Mouse (Mus musculus): Measurements from ENCODE around the gene Gm21028. TPM values are rescaled to one million over a fixed set of nuclear protein-coding genes. Genes with fewer than 3 reads are reported as not detected.

Gm21028 gene
- polyA plus RNA-seq (2012; rRNA removed; ENCODE audit: low replicate concordance), result not detected in 2 replicates

GRCm38 (mm10) chr7:42578488-42578887, at the start of gene Gm21028:
Gm21028 (minus strand) TSS chr7:42578588.

GRCm38 (mm10) chr7:42592413-42592812, 14.0 kb upstream of the Gm21028 start, which contains the start of gene Zfp977:
Zfp977 (minus strand) TSS chr7:42592547.

Other genes starting within 250 kb of the Gm21028 start
- gene 4933421I07Rik, start 130.5 kb downstream of the Gm21028 start, polyA plus RNA-seq (2012; rRNA removed; ENCODE audit: low replicate concordance), result not detected in 2 replicates
- 5.1 and 10.8 TPM in 2 replicates for gene Zfp141, start 72.8 kb downstream of the Gm21028 start, polyA plus RNA-seq (2012; rRNA removed; ENCODE audit: low replicate concordance)
- gene Zfp977, start 14.0 kb upstream of the Gm21028 start, polyA plus RNA-seq (2012; rRNA removed; ENCODE audit: low replicate concordance), result 0.30 TPM in 2 replicates
- 0.49 and 0.62 TPM in 2 replicates for gene Zfp976, start 64.0 kb upstream of the Gm21028 start, polyA plus RNA-seq (2012; rRNA removed; ENCODE audit: low replicate concordance)
- gene Zfp975, start 114.2 kb upstream of the Gm21028 start, polyA plus RNA-seq (2012; rRNA removed; ENCODE audit: low replicate concordance), result 0.57 and 1.1 TPM in 2 replicates
- not detected in 2 replicates for gene Gm17067, start 148.4 kb upstream of the Gm21028 start, polyA plus RNA-seq (2012; rRNA removed; ENCODE audit: low replicate concordance)
- not detected in 2 replicates for gene Vmn2r62, start 214.9 kb upstream of the Gm21028 start, polyA plus RNA-seq (2012; rRNA removed; ENCODE audit: low replicate concordance)